Mouse (Mus musculus): ENCODE measurements at regions not wholly inside any gene's neighbourhood (a gene's known extent, or its start where the extent isn't known, plus 50 kb on each side); places are given as distances from the start of the nearest gene placed in this dataset.

GRCm38 (mm10) chr17:80875352-80876044 lies 68.9 kb upstream of the Tmem178 start:
- DNase-seq (ENCODE audit: low spot score) (peak; percentile 55), ATAC-seq (peak; percentile 61; the same call in 1 of the 2 replicates)
- no peak overlapping the region for H3K9ac ChIP-seq (ENCODE audit: low read length)
- no peak overlapping the region for H3K4me2 ChIP-seq (ENCODE audit: low read length)
- H3K9me3 ChIP-seq (replicated peaks; ENCODE audit: control insufficient read depth, low read length): no peaks in the 10 kb centered on the region
- no peaks in the 10 kb centered on the region for H3K36me3 ChIP-seq (ENCODE audit: control insufficient read depth, insufficient read depth, low read length)
- H3K4me1 ChIP-seq (ENCODE audit: control insufficient read depth, insufficient read depth, low read length): no peaks in the 10 kb centered on the region
- WGBS: 38% methylated on average over 7 of the region's 7 CpGs
- H3K27ac ChIP-seq (ENCODE audit: low read depth, low read length): no peak overlapping the region
- H3K27me3 ChIP-seq (replicated peaks; ENCODE audit: control insufficient read depth, insufficient read depth, low read length): no peaks in the 10 kb centered on the region
- no peak overlapping the region for H3K4me3 ChIP-seq (ENCODE audit: low read depth, low read length)

- no peak for ATAC-seq
- H3K9ac ChIP-seq (ENCODE audit: low read length): no peak overlapping the region
- H3K27me3 ChIP-seq (replicated peaks; ENCODE audit: control insufficient read depth, insufficient read depth, low read length): no peaks in the 10 kb centered on the region
- H3K4me3 ChIP-seq (ENCODE audit: low read depth, low read length): no peak overlapping the region
- H3K4me1 ChIP-seq (ENCODE audit: control insufficient read depth, insufficient read depth, low read length): no peaks in the 10 kb centered on the region
- no peak overlapping the region for H3K27ac ChIP-seq (ENCODE audit: low read depth, low read length)
- H3K4me2 ChIP-seq (ENCODE audit: low read length): no peak overlapping the region
- H3K9me3 ChIP-seq (replicated peaks; ENCODE audit: control insufficient read depth, low read length): no peaks in the 10 kb centered on the region
- WGBS: 76% methylated on average over 4 of the region's 4 CpGs
- no peak for DNase-seq (ENCODE audit: low spot score)
- no peaks in the 10 kb centered on the region for H3K36me3 ChIP-seq (ENCODE audit: control insufficient read depth, insufficient read depth, low read length)
These were observed 73.5 kb upstream of the Tmem178 start for GRCm38 (mm10) chr17:80870965-80871364.

- no peaks in the 10 kb centered on the region for H3K4me1 ChIP-seq (ENCODE audit: control insufficient read depth, insufficient read depth, low read length)
- no peak overlapping the region for H3K4me2 ChIP-seq (ENCODE audit: low read length)
- H3K36me3 ChIP-seq (ENCODE audit: control insufficient read depth, insufficient read depth, low read length): no peaks in the 10 kb centered on the region
- H3K9ac ChIP-seq (ENCODE audit: low read length): no peak overlapping the region
- WGBS: 90% methylated on average over 8 of the region's 8 CpGs
- no peaks in the 10 kb centered on the region for H3K9me3 ChIP-seq (replicated peaks; ENCODE audit: control insufficient read depth, low read length)
- DNase-seq (ENCODE audit: low spot score) (no peak), ATAC-seq (no peak)
- no peak overlapping the region for H3K27ac ChIP-seq (ENCODE audit: low read depth, low read length)
- H3K4me3 ChIP-seq (ENCODE audit: low read depth, low read length): no peak overlapping the region
- no peaks in the 10 kb centered on the region for H3K27me3 ChIP-seq (replicated peaks; ENCODE audit: control insufficient read depth, insufficient read depth, low read length)
These were observed 82.1 kb upstream of the Tmem178 start for GRCm38 (mm10) chr17:80862338-80862737.

- H3K4me3 ChIP-seq (ENCODE audit: low read depth, low read length): no peak overlapping the region
- 39% methylated on average over 23 of the region's 23 CpGs for WGBS
- peak overlapping the region; percentile 32 for H3K4me2 ChIP-seq (ENCODE audit: low read length)
- no peaks in the 10 kb centered on the region for H3K27me3 ChIP-seq (replicated peaks; ENCODE audit: control insufficient read depth, insufficient read depth, low read length)
- ATAC-seq: peak; percentile 93
- DNase-seq (ENCODE audit: low spot score): peak; percentile 93
- H3K27ac ChIP-seq (ENCODE audit: low read depth, low read length): peak overlapping the region; percentile 65; the same call in 1 of the 2 replicates
- H3K9ac ChIP-seq (ENCODE audit: low read length): no peak overlapping the region
- H3K36me3 ChIP-seq (ENCODE audit: control insufficient read depth, insufficient read depth, low read length): no peaks in the 10 kb centered on the region
- H3K9me3 ChIP-seq (replicated peaks; ENCODE audit: control insufficient read depth, low read length): no peaks in the 10 kb centered on the region
- peaks cover 4% of the 10 kb centered on the region; the same call in 1 of the 2 replicates for H3K4me1 ChIP-seq (ENCODE audit: control insufficient read depth, insufficient read depth, low read length)
These were observed 97.2 kb upstream of the Tmem178 start for GRCm38 (mm10) chr17:80846996-80847810.

- Histone ChIP-seq H3K4me3 (ENCODE audit: low read depth, low read length) (no peak overlapping the region), H3K4me1 (ENCODE audit: control insufficient read depth, insufficient read depth, low read length) (peaks cover 4% of the 10 kb centered on the region; the same call in 1 of the 2 replicates), H3K27ac (ENCODE audit: low read depth, low read length) (no peak overlapping the region), H3K4me2 (ENCODE audit: low read length) (no peak overlapping the region), H3K36me3 (ENCODE audit: control insufficient read depth, insufficient read depth, low read length) (no peaks in the 10 kb centered on the region), H3K9me3 (replicated peaks; ENCODE audit: control insufficient read depth, low read length) (no peaks in the 10 kb centered on the region), H3K27me3 (replicated peaks; ENCODE audit: control insufficient read depth, insufficient read depth, low read length) (no peaks in the 10 kb centered on the region), H3K9ac (ENCODE audit: low read length) (no peak overlapping the region)
- WGBS: 45% methylated on average over 7 of the region's 7 CpGs
- peak; percentile 38; the same call in 1 of the 2 replicates for ATAC-seq
- peak; percentile 59 for DNase-seq (ENCODE audit: low spot score)
These were observed 99.1 kb upstream of the Tmem178 start for GRCm38 (mm10) chr17:80845349-80845748.

GRCm38 (mm10) chr17:80841903-80842302 lies 102.5 kb upstream of the Tmem178 start:
- 89% methylated on average over 4 of the region's 4 CpGs for WGBS
- Histone ChIP-seq H3K27ac (ENCODE audit: low read depth, low read length) (no peak overlapping the region), H3K27me3 (replicated peaks; ENCODE audit: control insufficient read depth, insufficient read depth, low read length) (no peaks in the 10 kb centered on the region), H3K9me3 (replicated peaks; ENCODE audit: control insufficient read depth, low read length) (no peaks in the 10 kb centered on the region), H3K4me3 (ENCODE audit: low read depth, low read length) (no peak overlapping the region), H3K4me1 (ENCODE audit: control insufficient read depth, insufficient read depth, low read length) (peaks cover 3% of the 10 kb centered on the region; the same call in 1 of the 2 replicates), H3K36me3 (ENCODE audit: control insufficient read depth, insufficient read depth, low read length) (no peaks in the 10 kb centered on the region), H3K4me2 (ENCODE audit: low read length) (no peak overlapping the region), H3K9ac (ENCODE audit: low read length) (no peak overlapping the region)
- DNase-seq (ENCODE audit: low spot score) (no peak), ATAC-seq (no peak)

- Histone ChIP-seq H3K9me3 (replicated peaks; ENCODE audit: control insufficient read depth, low read length) (no peaks in the 10 kb centered on the region), H3K4me3 (ENCODE audit: low read depth, low read length) (no peak overlapping the region), H3K4me2 (ENCODE audit: low read length) (no peak overlapping the region), H3K4me1 (ENCODE audit: control insufficient read depth, insufficient read depth, low read length) (no peaks in the 10 kb centered on the region), H3K36me3 (ENCODE audit: control insufficient read depth, insufficient read depth, low read length) (no peaks in the 10 kb centered on the region), H3K9ac (ENCODE audit: low read length) (no peak overlapping the region), H3K27ac (ENCODE audit: low read depth, low read length) (no peak overlapping the region), H3K27me3 (replicated peaks; ENCODE audit: control insufficient read depth, insufficient read depth, low read length) (no peaks in the 10 kb centered on the region)
- DNase-seq (ENCODE audit: low spot score) (peak; percentile 14), ATAC-seq (no peak)
- WGBS: 73% methylated on average over 6 of the region's 6 CpGs
These were observed 103.5 kb upstream of the Tmem178 start for GRCm38 (mm10) chr17:80840896-80841295.

GRCm38 (mm10) chr17:80840452-80840851 lies 104.0 kb upstream of the Tmem178 start:
- DNase-seq (ENCODE audit: low spot score) (no peak), ATAC-seq (no peak)
- H3K36me3 ChIP-seq (ENCODE audit: control insufficient read depth, insufficient read depth, low read length): no peaks in the 10 kb centered on the region
- H3K27ac ChIP-seq (ENCODE audit: low read depth, low read length): no peak overlapping the region
- no peak overlapping the region for H3K4me2 ChIP-seq (ENCODE audit: low read length)
- H3K9ac ChIP-seq (ENCODE audit: low read length): no peak overlapping the region
- no peaks in the 10 kb centered on the region for H3K9me3 ChIP-seq (replicated peaks; ENCODE audit: control insufficient read depth, low read length)
- no peak overlapping the region for H3K4me3 ChIP-seq (ENCODE audit: low read depth, low read length)
- no peaks in the 10 kb centered on the region for H3K4me1 ChIP-seq (ENCODE audit: control insufficient read depth, insufficient read depth, low read length)
- WGBS: 89% methylated on average over 4 of the region's 4 CpGs
- H3K27me3 ChIP-seq (replicated peaks; ENCODE audit: control insufficient read depth, insufficient read depth, low read length): no peaks in the 10 kb centered on the region

GRCm38 (mm10) chr17:80834701-80835100 lies 106.4 kb upstream of the Map4k3 start:
- ATAC-seq (no peak), DNase-seq (ENCODE audit: low spot score) (no peak)
- no peaks in the 10 kb centered on the region for H3K36me3 ChIP-seq (ENCODE audit: control insufficient read depth, insufficient read depth, low read length)
- no peak overlapping the region for H3K4me2 ChIP-seq (ENCODE audit: low read length)
- H3K27me3 ChIP-seq (replicated peaks; ENCODE audit: control insufficient read depth, insufficient read depth, low read length): no peaks in the 10 kb centered on the region
- no peak overlapping the region for H3K27ac ChIP-seq (ENCODE audit: low read depth, low read length)
- H3K9me3 ChIP-seq (replicated peaks; ENCODE audit: control insufficient read depth, low read length): no peaks in the 10 kb centered on the region
- H3K4me1 ChIP-seq (ENCODE audit: control insufficient read depth, insufficient read depth, low read length): no peaks in the 10 kb centered on the region
- H3K4me3 ChIP-seq (ENCODE audit: low read depth, low read length): no peak overlapping the region
- no peak overlapping the region for H3K9ac ChIP-seq (ENCODE audit: low read length)
